Mouse (Mus musculus): Measurements from ENCODE around the gene Ankra2. TPM values are rescaled to one million over a fixed set of nuclear protein-coding genes. Genes with fewer than 3 reads are reported as not detected.

The Ankra2 gene
- polyA plus RNA-seq, 1 experiment, result 9.7 TPM

- TF ChIP-seq FLI1 (IDR thresholded peaks at IDR 0.05; ENCODE audit: low read length) (no peak), GATA1 (IDR thresholded peaks at IDR 0.05; ENCODE audit: borderline replicate concordance, low read length) (no peak)
- Histone ChIP-seq H3K27me3 (replicated peaks) (peaks cover 4% of the 10 kb centered on the region), H3K9me3 (no peaks in the 10 kb centered on the region), H3K36me3 (replicated peaks; ENCODE audit: low read length) (peaks cover 2% of the 10 kb centered on the region), H3K4me3 (replicated peaks) (no peak overlapping the region), H3K4me1 (peaks cover 9% of the 10 kb centered on the region)
Measured at GRCm38 (mm10) chr13:98280990-98281650, 18.2 kb downstream of the Ankra2 start.

- Histone ChIP-seq H3K4me1 (no peaks in the 10 kb centered on the region), H3K27me3 (replicated peaks) (peaks cover 14% of the 10 kb centered on the region), H3K36me3 (replicated peaks; ENCODE audit: low read length) (no peaks in the 10 kb centered on the region), H3K9me3 (peaks cover 9% of the 10 kb centered on the region), H3K4me3 (replicated peaks) (no peak overlapping the region)
- TF ChIP-seq FLI1 (IDR thresholded peaks at IDR 0.05; ENCODE audit: low read length) (no peak), GATA1 (IDR thresholded peaks at IDR 0.05; ENCODE audit: borderline replicate concordance, low read length) (no peak)
Measured at GRCm38 (mm10) chr13:98290719-98291118, 27.8 kb downstream of the Ankra2 start.

DNA sequence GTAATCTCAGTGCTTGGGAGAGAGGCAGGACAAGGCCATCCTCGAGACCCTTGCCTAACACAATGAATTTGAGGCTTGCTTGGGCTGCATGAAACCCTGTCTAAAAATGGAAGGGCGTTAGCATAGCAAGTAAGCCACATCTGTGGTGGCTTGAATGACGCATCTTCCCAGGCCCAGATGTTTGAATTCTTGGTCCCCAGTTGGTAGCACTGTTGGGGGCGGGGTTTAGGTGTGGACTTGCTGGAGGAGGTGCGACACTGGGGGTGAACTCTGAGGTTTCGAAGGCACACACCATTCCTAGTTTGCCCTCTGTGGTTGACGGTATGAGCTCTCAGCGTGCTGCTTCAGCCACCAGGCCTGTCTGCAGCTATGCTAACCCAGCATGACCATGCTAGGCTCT is 28.8 kb downstream of the Ankra2 start:
- Histone ChIP-seq H3K4me1 (no peaks in the 10 kb centered on the region), H3K27me3 (replicated peaks) (peaks cover 14% of the 10 kb centered on the region), H3K36me3 (replicated peaks; ENCODE audit: low read length) (no peaks in the 10 kb centered on the region), H3K9me3 (peaks cover 9% of the 10 kb centered on the region), H3K4me3 (replicated peaks) (no peak overlapping the region)
- no peak for TF ChIP-seq FLI1 (IDR thresholded peaks at IDR 0.05; ENCODE audit: low read length)

DNA sequence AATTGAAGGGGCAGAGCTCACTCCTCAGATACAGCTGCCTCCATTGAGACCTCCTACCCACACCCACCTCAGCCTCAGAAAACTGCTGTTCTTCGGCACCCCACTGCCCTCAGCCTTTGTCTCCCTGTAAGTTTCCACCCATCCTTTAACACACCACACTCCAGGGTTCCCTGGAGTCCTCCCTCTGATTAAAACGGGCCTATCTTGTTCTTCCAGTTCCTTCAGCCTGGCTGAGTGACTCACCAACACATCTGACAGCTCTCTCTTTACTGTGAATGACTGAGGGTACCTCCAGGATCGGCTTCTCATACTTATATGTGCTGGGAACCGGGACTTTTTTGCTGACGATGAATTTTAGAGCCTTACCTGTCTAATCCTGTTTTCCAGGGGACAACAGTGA is 33.2 kb downstream of the Ankra2 start:
- Histone ChIP-seq H3K9me3 (peaks cover 9% of the 10 kb centered on the region), H3K4me1 (peaks cover 5% of the 10 kb centered on the region), H3K27me3 (replicated peaks) (peaks cover 16% of the 10 kb centered on the region), H3K4me3 (replicated peaks) (no peak overlapping the region), H3K36me3 (replicated peaks; ENCODE audit: low read length) (no peaks in the 10 kb centered on the region)
- TF ChIP-seq GATA1 (IDR thresholded peaks at IDR 0.05; ENCODE audit: borderline replicate concordance, low read length) (no peak), FLI1 (IDR thresholded peaks at IDR 0.05; ENCODE audit: low read length) (no peak)

DNA sequence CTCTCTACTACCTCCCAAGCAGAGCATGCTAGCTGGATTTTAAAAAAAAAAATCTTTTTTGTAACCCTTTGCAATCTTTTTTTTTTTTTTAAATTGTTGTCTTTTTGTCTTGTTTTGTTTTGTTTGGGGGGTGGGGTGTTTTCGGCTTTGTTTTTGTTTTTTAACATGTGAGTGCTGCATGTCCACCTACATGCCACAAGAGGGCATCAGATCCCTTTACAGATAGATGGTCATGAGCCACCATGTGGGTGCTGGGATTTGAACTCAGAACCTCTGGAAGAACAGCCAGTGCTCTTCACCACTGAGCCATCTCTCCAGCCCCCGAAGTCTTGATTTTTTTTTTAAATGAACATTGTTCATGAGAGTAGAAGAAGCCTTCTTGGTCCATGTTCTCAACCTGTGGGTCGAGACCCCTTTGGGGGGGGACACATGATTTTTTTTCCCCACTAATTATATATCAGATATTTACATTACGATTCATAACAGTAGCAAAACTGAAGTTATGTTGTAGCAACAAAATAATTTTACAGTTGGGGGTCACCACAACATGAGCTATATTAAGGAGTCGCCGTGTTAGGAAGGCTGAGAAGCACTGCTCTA is 35.1 kb downstream of the Ankra2 start:
- Histone ChIP-seq H3K27me3 (replicated peaks) (peaks cover 7% of the 10 kb centered on the region), H3K4me3 (replicated peaks) (no peak overlapping the region), H3K4me1 (peaks cover 5% of the 10 kb centered on the region), H3K36me3 (replicated peaks; ENCODE audit: low read length) (no peaks in the 10 kb centered on the region), H3K9me3 (peaks cover 9% of the 10 kb centered on the region)
- TF ChIP-seq FLI1 (IDR thresholded peaks at IDR 0.05; ENCODE audit: low read length), result no peak

DNA sequence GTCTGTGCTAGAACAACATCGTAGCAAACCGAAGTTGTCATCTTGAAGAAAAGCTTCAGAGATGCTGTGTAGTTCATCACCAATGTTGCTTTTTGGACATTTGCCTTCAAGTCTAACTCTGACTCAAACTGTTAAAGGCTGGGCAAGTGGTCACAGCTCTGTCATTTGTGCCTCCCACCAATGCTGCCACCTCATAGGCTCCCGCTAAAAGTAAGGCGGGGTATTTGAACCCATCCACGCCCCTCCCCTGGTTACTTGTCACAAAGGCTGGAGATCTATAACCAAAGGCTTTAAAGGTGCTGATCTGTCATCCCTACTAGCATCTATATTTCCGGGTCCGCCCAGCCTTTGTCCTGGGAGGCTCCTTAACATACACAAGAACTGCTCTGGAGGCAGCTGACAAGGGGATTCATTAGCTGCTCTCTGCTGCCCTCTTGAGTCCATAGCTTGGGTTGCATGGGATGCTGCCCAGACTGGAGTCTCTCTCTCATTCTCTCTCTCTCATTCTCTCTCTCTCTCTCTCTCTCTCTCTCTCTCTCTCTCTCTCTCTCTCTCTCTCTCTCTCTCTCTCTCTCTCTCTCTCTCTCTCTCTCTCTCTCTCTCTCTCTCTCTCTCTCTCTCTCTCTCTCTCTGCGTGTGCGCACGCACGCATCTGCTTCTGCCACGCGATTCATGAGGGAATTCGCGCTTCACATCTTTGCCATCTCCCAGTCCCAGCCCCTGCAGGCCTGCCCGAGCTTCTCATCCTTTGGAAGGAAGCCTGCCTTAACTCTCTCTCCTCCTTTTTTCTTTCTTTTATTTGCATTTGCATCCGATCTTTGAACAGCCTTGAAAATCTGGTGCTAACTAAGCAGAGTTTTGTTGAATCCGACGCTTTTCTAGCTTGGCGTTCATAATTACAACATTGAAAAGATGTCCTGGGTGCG is 36.2 kb downstream of the Ankra2 start:
- H3K27me3 ChIP-seq (replicated peaks), result peaks cover 4% of the 10 kb centered on the region
- H3K4me1 ChIP-seq, result peaks cover 5% of the 10 kb centered on the region
- peaks cover 9% of the 10 kb centered on the region for H3K9me3 ChIP-seq
- H3K36me3 ChIP-seq (replicated peaks; ENCODE audit: low read length), result no peaks in the 10 kb centered on the region
- TF ChIP-seq FLI1 (IDR thresholded peaks at IDR 0.05; ENCODE audit: low read length) (no peak), GATA1 (IDR thresholded peaks at IDR 0.05; ENCODE audit: borderline replicate concordance, low read length) (no peak)
- peak overlapping the region; percentile 18 for H3K4me3 ChIP-seq (replicated peaks)

DNA sequence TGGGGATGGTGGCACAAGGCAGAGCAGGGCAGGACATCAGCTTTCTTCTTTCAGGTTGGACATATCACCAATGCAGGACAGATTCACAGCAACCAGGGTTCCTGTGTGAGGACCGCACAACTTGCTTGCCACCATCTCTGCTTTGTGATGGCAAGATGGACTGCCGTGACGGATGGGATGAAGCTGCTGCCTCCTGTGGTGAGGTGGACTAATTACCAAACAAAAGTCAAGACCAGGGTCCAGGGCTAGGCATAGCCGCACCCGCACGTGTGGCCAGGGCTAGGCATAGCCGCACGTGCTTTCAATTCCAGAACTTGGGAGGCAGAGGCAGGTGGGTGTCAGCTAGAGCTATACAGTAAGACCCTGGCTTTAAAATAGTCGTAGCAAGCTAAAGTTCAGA is 42.4 kb downstream of the Ankra2 start:
- Histone ChIP-seq H3K27me3 (replicated peaks) (peaks cover 1% of the 10 kb centered on the region), H3K4me1 (no peaks in the 10 kb centered on the region), H3K4me3 (replicated peaks) (peak overlapping the region; percentile 26), H3K36me3 (replicated peaks; ENCODE audit: low read length) (peaks cover 36% of the 10 kb centered on the region), H3K9me3 (no peaks in the 10 kb centered on the region)
- TF ChIP-seq FLI1 (IDR thresholded peaks at IDR 0.05; ENCODE audit: low read length), result no peak
- no peak for TF ChIP-seq GATA1 (IDR thresholded peaks at IDR 0.05; ENCODE audit: borderline replicate concordance, low read length)

- no peak for TF ChIP-seq FLI1 (IDR thresholded peaks at IDR 0.05; ENCODE audit: low read length)
- TF ChIP-seq GATA1 (IDR thresholded peaks at IDR 0.05; ENCODE audit: borderline replicate concordance, low read length), result no peak
- Histone ChIP-seq H3K4me3 (replicated peaks) (no peak overlapping the region), H3K27me3 (replicated peaks) (no peaks in the 10 kb centered on the region), H3K36me3 (replicated peaks; ENCODE audit: low read length) (peaks cover 48% of the 10 kb centered on the region), H3K9me3 (no peaks in the 10 kb centered on the region), H3K4me1 (peaks cover 7% of the 10 kb centered on the region)
Measured at GRCm38 (mm10) chr13:98306393-98306792, 43.5 kb downstream of the Ankra2 start.

DNA sequence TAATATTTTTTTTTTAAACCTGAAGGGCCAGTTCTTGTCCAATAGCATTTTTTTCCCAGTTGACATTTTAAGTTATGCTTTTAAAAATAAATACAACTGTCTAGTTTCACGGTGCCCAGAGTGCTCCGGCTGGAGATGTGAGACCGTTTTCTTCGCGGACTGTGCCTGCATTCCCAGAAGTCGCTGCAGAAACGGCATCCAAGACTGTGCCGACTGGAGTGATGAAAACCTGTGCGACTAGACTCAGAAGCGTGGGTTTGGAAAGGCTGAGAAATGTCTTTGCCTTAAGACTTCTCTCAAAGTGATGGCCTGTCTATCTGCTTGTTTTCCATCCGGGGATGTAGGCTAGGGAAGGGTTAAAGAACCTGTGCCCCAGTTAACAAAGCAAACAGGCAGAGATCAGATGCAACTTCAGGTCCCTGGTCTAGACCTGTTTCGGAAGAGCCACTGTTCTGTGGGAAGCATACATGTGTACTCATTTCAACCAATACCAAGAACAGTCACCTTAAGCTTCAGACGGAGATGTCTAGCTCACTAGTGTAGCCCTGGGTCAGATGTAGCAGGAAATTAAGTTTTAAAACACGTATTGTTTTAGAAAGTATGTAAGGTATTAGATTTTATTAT is 44.1 kb downstream of the Ankra2 start:
- TF ChIP-seq GATA1 (IDR thresholded peaks at IDR 0.05; ENCODE audit: borderline replicate concordance, low read length) (no peak), FLI1 (IDR thresholded peaks at IDR 0.05; ENCODE audit: low read length) (no peak)

More for the DNA sequence above, 44.1 kb downstream of the Ankra2 start:
- Histone ChIP-seq H3K27me3 (replicated peaks) (no peaks in the 10 kb centered on the region), H3K36me3 (replicated peaks; ENCODE audit: low read length) (peaks cover 53% of the 10 kb centered on the region), H3K9me3 (no peaks in the 10 kb centered on the region), H3K4me1 (peaks cover 13% of the 10 kb centered on the region), H3K4me3 (replicated peaks) (no peak overlapping the region)

All from megakaryocyte, embryonic 14.5 days (primary cell).